Mouse (Mus musculus): ENCODE results near the gene Bhmt2.

GRCm38 (mm10) chr13:93667586-93667985, 6.5 kb downstream of the Bhmt2 start:
- TF ChIP-seq MYOG (IDR thresholded peaks at IDR 0.05; ENCODE audit: control insufficient read depth, extremely low read depth, insufficient read length), result no peak
- no peak for TF ChIP-seq CTCF (IDR thresholded peaks at IDR 0.05; ENCODE audit: control insufficient read depth, insufficient read depth, insufficient read length)
